Mouse (Mus musculus): ENCODE data around the gene Atg16l2. TPM values are rescaled to one million over a fixed set of nuclear protein-coding genes. Genes with fewer than 3 reads are reported as not detected.

The Atg16l2 gene
- polyA plus RNA-seq (2015; fragmentation: Illumina TruSeq; extraction: RNeasy Lipid Tissue Mini Kit (QIAGEN cat#74804); ENCODE audit: insufficient read depth, low read depth, low replicate concordance): 8.9 TPM

DNA sequence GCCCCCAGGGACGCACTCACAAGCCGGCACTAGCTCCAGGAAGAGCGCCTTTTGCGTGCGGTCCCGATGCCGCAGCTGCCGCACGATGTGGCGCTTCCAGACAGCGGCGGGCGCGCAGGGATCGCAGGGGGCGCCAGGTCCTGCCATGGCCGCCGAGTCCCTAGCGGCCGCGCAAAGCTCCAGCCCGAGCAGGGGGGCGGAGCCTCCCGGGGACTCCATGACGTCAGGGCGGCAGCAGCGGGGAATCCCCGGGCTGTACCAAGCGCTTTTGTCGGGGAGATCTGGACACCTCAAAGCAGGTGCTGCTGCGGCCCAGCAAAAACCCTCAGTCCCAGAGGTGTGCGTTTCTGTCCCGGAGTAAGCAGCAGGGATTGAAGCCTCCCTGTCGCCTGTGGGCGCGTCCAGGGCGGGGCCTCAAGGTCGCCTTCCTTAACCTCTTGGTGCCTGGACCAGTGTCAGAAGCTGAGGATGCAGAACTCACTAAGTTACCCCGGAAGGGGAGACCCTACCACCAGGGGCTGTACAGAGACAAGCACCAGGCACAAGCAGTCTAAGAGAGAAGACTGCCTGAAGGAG, at the start of gene Atg16l2:
Gene Atg16l2, minus strand, starts transcription at position 371 of the 576 bp plus-strand sequence.

GRCm38 (mm10) chr7:101347767-101348270, 45.8 kb upstream of the Atg16l2 start, which contains the start of gene Arap1:
Gene Arap1, plus strand, starts transcription at chr7:101348067.

GRCm38 (mm10) chr7:101317014-101317413, 15.0 kb upstream of the Atg16l2 start, which contains the start of gene Stard10:
Gene Stard10, plus strand, starts transcription at chr7:101317086.

Other genes starting within 250 kb of the Atg16l2 start
- 3.6 TPM for gene Fchsd2, start 209.4 kb downstream of the Atg16l2 start, polyA plus RNA-seq (2015; fragmentation: Illumina TruSeq; extraction: RNeasy Lipid Tissue Mini Kit (QIAGEN cat#74804); ENCODE audit: insufficient read depth, low read depth, low replicate concordance)
- gene Stard10, start 14.8 kb upstream of the Atg16l2 start, polyA plus RNA-seq (2015; fragmentation: Illumina TruSeq; extraction: RNeasy Lipid Tissue Mini Kit (QIAGEN cat#74804); ENCODE audit: insufficient read depth, low read depth, low replicate concordance): 111 TPM
- gene Arap1, start 45.8 kb upstream of the Atg16l2 start, polyA plus RNA-seq (2015; fragmentation: Illumina TruSeq; extraction: RNeasy Lipid Tissue Mini Kit (QIAGEN cat#74804); ENCODE audit: insufficient read depth, low read depth, low replicate concordance): 22.9 TPM
- gene Gm45837, start 108.6 kb upstream of the Atg16l2 start, polyA plus RNA-seq (2015; fragmentation: Illumina TruSeq; extraction: RNeasy Lipid Tissue Mini Kit (QIAGEN cat#74804); ENCODE audit: insufficient read depth, low read depth, low replicate concordance): 3.0 TPM
- 19.8 TPM for gene Pde2a, start 119.4 kb upstream of the Atg16l2 start, polyA plus RNA-seq (2015; fragmentation: Illumina TruSeq; extraction: RNeasy Lipid Tissue Mini Kit (QIAGEN cat#74804); ENCODE audit: insufficient read depth, low read depth, low replicate concordance)